Mouse (Mus musculus) cerebral cortex, adult 2 months (tissue): Measurements from ENCODE around the gene Trappc5.

ENCODE experiments used
- WGBS: fragments of 180-500 bp; shearing (Covaris S2); methylation state at CpG from one replicate; pipeline ENCODE4 v1.1.7; 2018; 5-methylcytosine and 5-hydroxymethylcytosine counted together

Trappc5 gene

DNA sequence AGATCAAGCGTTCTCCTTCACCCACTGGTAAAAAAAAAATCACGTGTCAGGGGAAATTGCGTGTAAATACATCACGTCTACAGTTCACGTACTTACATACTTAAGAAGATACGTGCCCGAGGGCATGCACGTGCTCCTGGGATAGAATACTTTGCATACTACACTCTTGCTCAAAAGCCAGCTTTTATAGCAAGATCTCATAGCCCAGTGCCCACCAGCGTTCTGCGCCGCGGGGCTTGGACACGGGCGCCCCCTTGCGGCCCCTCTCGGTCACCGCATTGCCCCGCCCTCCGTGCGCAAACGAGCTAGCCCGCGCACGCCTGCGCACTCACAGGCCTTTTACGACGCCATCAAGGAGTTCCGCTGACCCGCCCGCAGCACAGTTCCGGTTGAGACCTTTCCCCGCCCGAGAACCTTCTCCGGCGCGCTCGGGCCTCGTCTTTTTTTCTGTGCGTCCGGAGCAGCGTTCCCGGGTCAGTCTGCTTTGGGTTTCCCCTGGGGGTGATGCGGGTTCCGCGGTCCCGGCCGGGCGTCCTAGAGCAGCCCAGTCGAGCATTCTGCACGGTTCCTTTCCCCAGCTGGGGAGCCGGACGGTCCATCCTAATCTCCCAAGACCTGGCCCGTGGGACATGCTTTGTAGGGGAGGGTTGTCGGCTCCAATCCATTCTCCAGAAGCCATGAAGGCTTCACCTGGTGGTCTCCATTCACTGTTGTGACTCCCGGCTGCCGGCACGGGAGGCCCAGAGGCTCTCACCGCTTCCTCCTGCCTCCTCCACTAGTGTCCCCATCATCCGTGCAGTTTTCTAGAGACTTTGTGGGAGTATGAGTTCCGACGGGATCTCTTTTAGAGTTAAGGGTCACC, at the start of gene Trappc5:
Gene Trappc5, plus strand, starts transcription at position 169 of the 862 bp plus-strand sequence.
- under 1% methylated on average over 61 of the region's 61 CpGs for WGBS

DNA sequence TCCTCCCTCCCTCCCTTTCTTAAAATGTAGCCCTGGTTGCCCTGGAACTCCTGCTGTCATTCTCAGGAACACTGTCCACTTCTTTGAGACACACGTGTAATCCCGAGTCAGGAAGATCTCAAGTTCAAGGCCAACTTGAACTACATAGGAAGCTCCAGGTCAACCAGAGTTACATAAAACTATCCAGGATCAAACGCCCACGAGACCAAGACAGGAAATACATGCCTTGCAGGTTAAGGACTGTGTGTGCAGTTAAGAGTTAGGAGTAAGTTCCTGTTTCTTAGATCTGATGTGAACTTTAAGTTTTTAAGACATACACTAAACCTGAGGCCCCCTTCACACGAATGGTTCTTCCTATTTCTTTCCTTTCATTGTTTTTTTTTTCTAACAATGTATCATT, 49.1 kb upstream of the Trappc5 start:
- 60% methylated on average over 5 of the region's 5 CpGs for WGBS

- 30% methylated on average over 5 of the region's 5 CpGs for WGBS
Observed at GRCm38 (mm10) chr8:3628014-3628413, 48.1 kb upstream of the Trappc5 start.

GRCm38 (mm10) chr8:3630647-3631477, 45.2 kb upstream of the Trappc5 start, which contains the start of gene Stxbp2:
Gene Stxbp2 (plus strand): TSS chr8:3630955.
- 4% methylated on average over 47 of the region's 47 CpGs for WGBS

DNA sequence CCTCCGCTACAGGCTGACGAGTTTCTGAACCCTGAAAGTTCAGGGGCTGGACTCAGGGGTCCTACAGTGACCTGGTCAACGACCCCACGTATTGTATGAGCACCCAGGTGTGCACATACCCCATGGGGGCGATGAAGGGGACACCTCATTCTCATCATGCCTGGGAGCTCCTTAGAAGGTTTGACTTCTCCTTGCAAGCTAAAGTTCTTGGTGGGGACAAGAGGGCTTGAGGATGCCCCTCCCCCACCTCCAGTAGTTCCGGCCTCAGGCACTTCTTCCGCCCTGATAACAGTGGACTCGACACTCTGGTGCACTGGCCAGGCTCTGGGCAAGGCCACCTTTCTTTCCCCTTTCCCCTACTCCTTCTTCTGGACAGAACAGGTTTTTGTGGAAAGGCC, 44.6 kb upstream of the Trappc5 start:
- 24% methylated on average over 8 of the region's 8 CpGs for WGBS

DNA sequence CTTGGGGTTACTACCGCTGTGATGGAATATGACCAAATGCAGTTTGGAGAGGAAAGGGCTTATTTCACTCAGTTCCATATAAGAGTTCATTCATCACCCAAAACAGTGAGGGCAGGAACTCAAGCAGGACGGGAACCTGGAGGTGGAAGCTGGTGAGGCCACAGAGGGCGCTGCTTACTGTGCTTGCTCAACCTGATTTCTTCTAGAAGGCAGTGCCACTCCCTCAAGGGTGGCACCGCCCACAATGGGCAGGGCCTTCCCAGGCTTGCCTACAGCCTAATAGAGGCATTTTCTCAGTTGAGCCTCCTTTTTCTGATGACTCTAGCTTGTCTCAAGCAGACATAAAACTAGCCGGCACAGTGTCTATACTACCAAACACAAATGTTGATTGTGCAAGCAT, 30.3 kb upstream of the Trappc5 start:
- 38% methylated on average over 5 of the region's 5 CpGs for WGBS

DNA sequence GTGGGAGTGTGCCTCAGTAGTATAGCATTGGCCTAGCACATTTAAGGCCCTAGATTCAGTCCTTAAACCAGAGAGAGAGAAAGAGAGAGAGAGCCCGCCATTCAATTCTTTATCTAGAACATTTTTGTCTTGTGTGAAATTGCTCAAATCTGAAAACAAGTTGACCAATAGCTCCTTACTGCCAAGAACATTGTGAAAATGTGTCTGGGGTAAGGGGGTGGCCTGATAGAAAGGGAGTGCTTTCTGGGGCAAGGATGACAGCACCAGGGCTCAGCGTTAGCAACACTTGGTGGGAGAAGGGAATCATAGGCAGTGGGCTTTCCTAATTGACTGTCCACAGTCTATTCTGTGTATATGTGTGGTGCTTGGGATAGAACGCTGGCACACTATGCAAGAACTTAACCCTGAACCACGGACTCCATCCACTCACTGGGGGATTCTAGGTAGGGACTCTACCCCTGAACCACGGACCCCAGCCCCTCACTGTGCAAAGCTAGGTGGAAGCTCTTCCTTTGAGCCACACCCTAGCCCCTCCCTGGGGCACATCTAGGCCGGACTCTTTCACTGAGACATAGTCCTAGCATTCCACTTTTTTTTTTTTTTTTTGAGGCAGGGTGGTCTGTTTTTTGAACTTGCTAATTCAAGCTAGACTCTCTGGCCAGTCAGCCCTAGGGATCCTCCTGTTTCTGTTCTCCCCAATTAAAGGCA, 29.1 kb upstream of the Trappc5 start:
- WGBS = 88% methylated on average over 6 of the region's 6 CpGs

DNA sequence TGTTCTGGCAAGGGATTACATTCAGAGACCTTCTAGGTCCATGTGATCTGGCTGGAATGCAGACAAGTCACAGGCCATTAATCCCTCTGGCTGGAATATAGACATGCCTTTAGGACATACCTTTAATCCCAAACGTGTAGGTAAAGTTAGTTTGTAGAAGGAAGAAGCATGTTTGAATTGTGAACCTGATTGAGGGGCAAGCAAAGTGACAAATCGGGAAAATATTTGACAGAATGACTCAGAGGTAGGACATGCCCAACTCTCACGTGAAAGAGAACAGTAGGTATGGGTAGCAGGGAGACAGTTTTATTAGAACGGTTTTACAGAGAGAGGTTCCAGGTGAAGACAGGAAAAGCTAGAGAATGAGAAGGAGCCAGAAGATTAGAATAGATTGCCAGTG, 28.5 kb upstream of the Trappc5 start:
- 87% methylated on average over 4 of the region's 4 CpGs for WGBS

- WGBS = 65% methylated on average over 2 of the region's 2 CpGs
Observed at GRCm38 (mm10) chr8:3648268-3648667, 27.8 kb upstream of the Trappc5 start.

DNA sequence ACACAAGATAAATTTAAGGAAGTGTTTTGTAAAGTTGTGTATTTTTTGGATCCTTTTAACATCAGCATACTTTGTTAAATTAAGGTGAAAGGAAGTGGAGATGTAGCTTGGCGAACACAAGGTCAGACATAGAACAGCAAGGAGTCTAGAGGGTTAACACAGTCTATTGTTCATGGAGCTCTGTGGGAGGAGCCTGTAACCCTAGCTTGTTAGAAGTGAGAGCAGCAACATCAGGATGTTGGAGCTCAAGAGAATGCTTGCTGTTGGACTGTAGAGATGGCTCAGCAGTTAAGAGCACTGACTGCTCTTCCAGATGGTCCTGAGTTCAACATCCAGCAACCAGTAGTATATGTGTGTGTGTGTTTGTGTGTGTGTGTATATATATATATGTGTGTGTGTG, 27.1 kb upstream of the Trappc5 start:
- 56% methylated on average over 1 of the region's 1 CpGs for WGBS

DNA sequence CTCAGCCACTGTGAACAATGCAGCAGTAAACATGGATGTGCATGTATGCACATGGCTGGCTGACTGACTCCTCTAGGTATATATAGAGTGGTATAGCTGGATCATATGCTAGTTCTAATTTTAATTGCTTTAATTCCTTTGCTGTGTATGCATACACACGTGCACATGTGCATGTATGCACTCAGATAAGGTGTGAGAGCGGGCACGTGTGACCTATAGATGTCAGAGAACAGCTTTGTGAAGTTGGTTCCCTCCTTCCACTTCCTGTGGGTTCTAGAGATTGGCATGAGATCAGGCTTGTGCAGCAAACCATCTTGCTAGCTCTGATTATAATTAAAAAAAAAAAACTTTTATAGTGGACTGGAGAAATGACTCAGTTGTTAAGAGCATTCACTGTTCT, 23.3 kb upstream of the Trappc5 start:
- WGBS = 71% methylated on average over 3 of the region's 3 CpGs

DNA sequence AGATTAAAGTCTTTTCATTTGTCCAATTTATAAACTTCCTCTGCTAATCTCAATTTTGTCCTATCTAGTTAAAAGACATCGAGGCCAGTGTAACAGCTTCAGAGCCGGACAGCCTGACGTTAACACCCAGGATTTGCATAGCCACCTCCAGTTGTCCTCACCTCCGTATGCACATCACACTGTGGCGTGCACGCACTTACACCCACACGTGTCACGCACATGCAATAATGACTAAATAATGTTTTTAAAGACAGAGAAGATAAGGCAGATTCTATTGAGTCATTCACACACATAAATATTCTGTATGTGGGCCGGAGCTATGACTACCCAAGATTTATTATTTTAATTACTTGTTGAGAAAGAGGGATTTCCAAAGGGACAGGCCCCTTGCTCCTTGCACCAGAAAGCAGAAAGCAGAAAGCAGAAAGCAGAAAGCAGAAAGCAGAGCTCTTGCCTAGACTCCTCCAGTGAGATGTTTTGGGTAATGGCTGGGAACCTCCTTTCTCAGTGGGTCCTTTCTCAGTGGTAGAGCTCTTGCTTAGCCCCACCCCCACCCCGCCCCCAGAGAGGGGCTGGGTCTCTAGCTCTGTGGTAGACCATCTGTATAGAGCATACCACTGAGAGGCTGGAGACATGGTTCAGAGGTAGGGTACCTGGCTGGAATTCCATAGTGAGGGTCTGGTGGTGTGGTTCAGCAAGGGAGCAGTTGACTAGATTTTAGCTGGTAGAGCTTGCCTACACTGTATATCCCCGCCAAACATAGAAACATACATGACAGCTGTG, 21.2 kb upstream of the Trappc5 start:
- WGBS = 69% methylated on average over 11 of the region's 11 CpGs

DNA sequence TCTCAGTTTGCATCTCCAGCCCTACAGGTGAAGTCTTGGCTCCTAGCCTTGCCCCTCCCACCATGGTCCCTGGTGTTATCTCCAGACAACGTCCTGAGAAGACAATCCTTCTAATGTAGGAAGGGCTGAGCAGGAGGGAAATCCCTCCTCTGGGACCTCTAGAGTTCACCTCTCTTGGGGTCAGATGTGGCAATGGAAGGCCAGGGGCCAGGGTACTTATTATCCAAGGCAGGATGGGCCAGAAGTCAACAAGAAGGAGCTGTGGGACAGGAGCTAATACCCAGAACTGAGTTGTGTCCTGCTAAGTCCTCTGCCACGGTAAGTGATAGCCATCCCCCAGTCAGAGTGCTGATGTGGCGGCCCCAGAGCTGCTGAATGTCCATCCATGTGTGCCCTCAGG, 20.6 kb upstream of the Trappc5 start, which contains the start of gene Retn:
Gene Retn, plus strand, starts transcription at position 245 of the 400 bp plus-strand sequence.
- WGBS = 80% methylated on average over 3 of the region's 3 CpGs

GRCm38 (mm10) chr8:3656725-3657381, 19.2 kb upstream of the Trappc5 start:
- 20% methylated on average over 7 of the region's 7 CpGs for WGBS

DNA sequence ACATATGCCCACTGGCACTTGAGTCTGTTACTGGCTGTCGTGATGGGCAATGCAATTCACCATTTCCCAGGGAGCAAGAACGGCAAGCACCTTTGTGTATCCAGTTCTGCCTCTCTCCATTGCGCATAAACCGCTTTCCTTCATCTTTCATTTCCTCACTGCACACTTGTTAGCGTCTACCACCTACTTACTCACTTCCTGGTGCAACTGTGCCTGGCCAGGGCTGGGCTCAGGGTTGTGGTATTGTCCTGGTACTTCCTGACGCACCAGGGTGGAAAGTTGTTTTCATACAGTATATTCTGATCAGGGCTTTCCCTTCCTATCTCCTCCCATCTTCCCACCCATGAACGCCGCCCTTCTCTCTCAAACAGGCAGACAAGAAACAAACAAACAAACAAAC, 15.2 kb upstream of the Trappc5 start:
- WGBS = 72% methylated on average over 8 of the region's 8 CpGs

DNA sequence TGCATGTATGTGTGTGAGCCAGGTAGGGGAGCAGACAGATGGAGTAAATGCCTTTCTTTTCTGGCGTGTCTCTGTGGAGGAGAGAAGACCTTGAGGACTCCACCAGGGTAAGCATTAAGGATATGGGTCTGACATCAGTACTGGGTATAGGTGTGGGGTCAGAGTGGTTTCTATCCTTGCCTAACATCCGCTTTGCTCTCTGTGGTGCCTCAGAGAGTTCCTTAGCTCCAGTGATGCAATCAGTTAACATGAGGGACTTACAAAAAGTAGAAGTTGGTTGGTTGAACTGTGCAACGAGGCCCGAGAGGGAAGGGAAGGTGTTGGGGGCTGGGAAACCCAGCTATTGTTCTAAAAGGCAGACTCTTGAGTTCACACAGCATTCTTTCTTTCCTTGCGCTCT, 11.7 kb upstream of the Trappc5 start:
- WGBS = 59% methylated on average over 5 of the region's 5 CpGs

GRCm38 (mm10) chr8:3665507-3665906, 10.6 kb upstream of the Trappc5 start, which contains the start of gene Mcemp1:
Gene Mcemp1 (plus strand): TSS chr8:3665754.
- 79% methylated on average over 6 of the region's 6 CpGs for WGBS

GRCm38 (mm10) chr8:3670388-3670787, 5.7 kb upstream of the Trappc5 start:
- 68% methylated on average over 2 of the region's 2 CpGs for WGBS

GRCm38 (mm10) chr8:3671980-3672491, 4.1 kb upstream of the Trappc5 start, which contains the start of gene Fcor:
Gene Fcor (minus strand): TSS chr8:3672362.
- WGBS = under 1% methylated on average over 23 of the region's 23 CpGs

DNA sequence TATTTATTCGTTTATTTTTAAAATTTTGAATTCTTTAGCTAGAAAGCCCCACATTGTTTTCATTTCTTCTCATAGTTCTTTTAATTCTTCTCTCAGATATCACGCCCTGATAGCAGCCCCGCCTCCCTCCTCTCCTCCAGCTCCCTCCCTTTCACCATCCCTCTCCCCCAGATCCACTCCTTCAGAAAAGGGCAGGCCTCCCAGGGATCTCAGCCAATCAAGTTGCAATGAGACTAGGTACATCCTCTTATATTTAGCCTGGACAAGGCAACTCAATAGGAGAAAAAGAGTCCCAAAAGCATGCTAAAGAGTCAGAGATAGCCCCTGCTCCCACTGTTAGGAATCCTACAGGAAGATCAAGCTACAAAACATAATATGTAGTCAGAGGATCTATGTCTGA, 1.4 kb upstream of the Trappc5 start:
- WGBS = 71% methylated on average over 3 of the region's 3 CpGs
